In genomic region chr2:92690304-92690703, GRCm38 (mm10) we compare ENCODE assay signal across 17 mouse cellular contexts.
"Had no signal": no experiment of that assay in that cellular context is flagged by ENCODE, and none has a peak within 500 bp of the region (broad histone marks: within the 10 kb centered on the region; RNA-seq: fewer than 3 reads in every experiment).

No protein-coding gene starts in this region.

- H3K9ac ChIP-seq: lung, embryonic 14.5 days; midbrain, embryonic 12.5 days; neural tube, embryonic 13.5 days; neural tube, embryonic 15.5 days had no signal

- H3K27ac ChIP-seq: midbrain, embryonic 12.5 days; neural tube, embryonic 13.5 days had no signal

- H3K4me2 ChIP-seq: lung, embryonic 14.5 days; midbrain, embryonic 12.5 days; neural tube, embryonic 13.5 days; neural tube, embryonic 15.5 days had no signal

- H3K36me3 ChIP-seq: midbrain, embryonic 10.5 days; midbrain, embryonic 12.5 days; neural tube, embryonic 13.5 days; neural tube, embryonic 15.5 days had no signal

- DNase-seq: lung, adult 18-20 months; lung, embryonic 14.5 days; lung, postnatal 10 days; midbrain, embryonic 14.5 days; retina, postnatal 1 day; right cerebral cortex, adult 18-20 months; right cerebral cortex, postnatal 25 days; right cerebral cortex, postnatal 4 days; spleen, adult 18-20 months; thymus, adult 18-20 months; thymus, postnatal 14 days; thymus, postnatal 36 days had no signal

- H3K4me3 ChIP-seq: midbrain, embryonic 10.5 days; midbrain, embryonic 12.5 days; myocyte; neural tube, embryonic 13.5 days; neural tube, embryonic 15.5 days had no signal

- H3K9me3 ChIP-seq: midbrain, embryonic 10.5 days; midbrain, embryonic 12.5 days; neural tube, embryonic 13.5 days; neural tube, embryonic 15.5 days had no signal

- H3K27me3 ChIP-seq: neural tube, embryonic 15.5 days had no signal
